Mouse (Mus musculus): ENCODE data around the gene Wnt4. TPM values are rescaled to one million over a fixed set of nuclear protein-coding genes. Genes with fewer than 3 reads are reported as not detected.
A peak's percentile ranks its signal among the peaks of the same experiment; 100 is the strongest.

The Wnt4 gene
- polyA plus RNA-seq, 1 experiment from 2014 or later, result 0.22 TPM

GRCm38 (mm10) chr4:137306991-137307706 lies 29.9 kb downstream of the Wnt4 start:
- H3K27me3 ChIP-seq, result no peaks in the 10 kb centered on the region
- H3K36me3 ChIP-seq, result peaks cover 12% of the 10 kb centered on the region; the same call in 1 of the 2 replicates
- WGBS (ENCODE audit: insufficient replicate concordance), result 76% methylated on average over 19 of the region's 19 CpGs
- H3K27ac ChIP-seq, result no peak overlapping the region
- H3K4me1 ChIP-seq (replicated peaks), result 0 out of 2 replicates have a peak, but pooled peaks cover 4% of the 10 kb centered on the region
- H3K9ac ChIP-seq, result no peak overlapping the region
- no peaks in the 10 kb centered on the region for H3K9me3 ChIP-seq (replicated peaks)
- ATAC-seq (ENCODE audit: low read depth), result no peak
- no peak overlapping the region for H3K4me2 ChIP-seq
- no peak overlapping the region for H3K4me3 ChIP-seq (replicated peaks)
- no peak for DNase-seq

GRCm38 (mm10) chr4:137308377-137308776 lies 31.1 kb downstream of the Wnt4 start:
- DNase-seq, result no peak
- 70% methylated on average over 5 of the region's 5 CpGs for WGBS (ENCODE audit: insufficient replicate concordance)
- Histone ChIP-seq H3K9ac (no peak overlapping the region), H3K36me3 (peaks cover 12% of the 10 kb centered on the region; the same call in 1 of the 2 replicates), H3K4me2 (no peak overlapping the region), H3K27me3 (no peaks in the 10 kb centered on the region), H3K4me3 (replicated peaks) (no peak overlapping the region), H3K4me1 (replicated peaks) (0 out of 2 replicates have a peak, but pooled peaks cover 4% of the 10 kb centered on the region), H3K27ac (no peak overlapping the region), H3K9me3 (replicated peaks) (no peaks in the 10 kb centered on the region)
- ATAC-seq (ENCODE audit: low read depth), result no peak

- ATAC-seq (ENCODE audit: low read depth) (no peak), DNase-seq (no peak)
- Histone ChIP-seq H3K9me3 (replicated peaks) (no peaks in the 10 kb centered on the region), H3K4me1 (replicated peaks) (0 out of 2 replicates have a peak, but pooled peaks cover 9% of the 10 kb centered on the region), H3K4me2 (no peak overlapping the region), H3K9ac (no peak overlapping the region), H3K27ac (no peak overlapping the region), H3K27me3 (no peaks in the 10 kb centered on the region), H3K4me3 (replicated peaks) (no peak overlapping the region), H3K36me3 (peaks cover 35% of the 10 kb centered on the region)
- WGBS (ENCODE audit: insufficient replicate concordance), result 41% methylated on average over 2 of the region's 2 CpGs
Observed at GRCm38 (mm10) chr4:137313511-137313910, 36.2 kb downstream of the Wnt4 start.

- DNase-seq (no peak), ATAC-seq (ENCODE audit: low read depth) (no peak)
- 0 out of 2 replicates have a peak, but pooled peaks cover 9% of the 10 kb centered on the region for H3K4me1 ChIP-seq (replicated peaks)
- no peaks in the 10 kb centered on the region for H3K9me3 ChIP-seq (replicated peaks)
- no peak overlapping the region for H3K4me2 ChIP-seq
- H3K27me3 ChIP-seq, result no peaks in the 10 kb centered on the region
- no peak overlapping the region for H3K9ac ChIP-seq
- no peak overlapping the region for H3K4me3 ChIP-seq (replicated peaks)
- peak overlapping the region; percentile 34 for H3K27ac ChIP-seq
- 78% methylated on average over 6 of the region's 6 CpGs for WGBS (ENCODE audit: insufficient replicate concordance)
- H3K36me3 ChIP-seq, result peaks cover 44% of the 10 kb centered on the region
Observed at GRCm38 (mm10) chr4:137314561-137314960, 37.3 kb downstream of the Wnt4 start.

DNA sequence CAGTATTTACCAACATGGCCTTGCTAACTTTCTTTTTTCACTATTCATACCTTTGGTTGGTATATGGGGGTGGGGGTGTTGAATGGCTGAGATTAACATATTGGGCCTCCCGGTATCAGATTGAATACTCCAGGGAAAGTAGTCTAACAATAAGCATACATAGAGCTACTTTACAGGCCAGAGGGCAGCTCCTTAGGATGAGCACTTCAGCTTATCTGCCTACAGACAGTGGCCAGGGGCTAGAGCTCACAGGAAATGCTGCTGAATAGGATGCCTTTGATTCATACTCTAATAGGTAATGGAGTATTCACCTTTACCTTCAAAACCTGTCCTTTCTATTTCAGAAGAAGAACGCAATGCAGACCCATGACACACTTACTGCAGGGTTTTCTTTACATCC lies 37.8 kb downstream of the Wnt4 start:
- H3K27ac ChIP-seq, result no peak overlapping the region
- WGBS (ENCODE audit: insufficient replicate concordance), result 88% methylated on average over 2 of the region's 2 CpGs

GRCm38 (mm10) chr4:137316027-137316770 lies 38.9 kb downstream of the Wnt4 start:
- WGBS (ENCODE audit: insufficient replicate concordance), result 74% methylated on average over 4 of the region's 4 CpGs
- no peak for DNase-seq
- H3K4me3 ChIP-seq (replicated peaks), result no peak overlapping the region

More for the DNA sequence above, 37.8 kb downstream of the Wnt4 start:
- Histone ChIP-seq H3K4me3 (replicated peaks) (no peak overlapping the region), H3K27me3 (no peaks in the 10 kb centered on the region), H3K4me2 (no peak overlapping the region), H3K9me3 (replicated peaks) (no peaks in the 10 kb centered on the region), H3K36me3 (peaks cover 47% of the 10 kb centered on the region), H3K4me1 (replicated peaks) (0 out of 2 replicates have a peak, but pooled peaks cover 9% of the 10 kb centered on the region), H3K9ac (no peak overlapping the region)
- DNase-seq (no peak), ATAC-seq (ENCODE audit: low read depth) (no peak)

DNA sequence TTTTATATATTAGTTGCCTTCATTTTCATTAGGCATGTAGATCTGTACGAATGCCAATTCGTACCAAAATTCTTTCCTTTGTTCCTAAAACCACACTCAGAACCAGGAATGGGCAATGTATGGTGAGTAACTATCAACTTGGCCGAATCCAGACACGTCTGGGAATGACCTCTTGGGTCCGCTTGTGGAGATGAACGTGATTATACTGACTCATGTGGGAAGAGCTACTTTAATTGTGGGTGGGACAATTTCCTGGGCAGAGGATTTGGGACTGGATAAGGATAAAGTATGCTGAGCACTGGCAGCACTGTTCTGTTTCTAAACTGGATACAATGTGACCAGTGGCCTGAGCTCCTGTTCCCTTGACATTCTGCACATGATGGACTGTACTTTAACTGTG lies 47.6 kb downstream of the Wnt4 start:
- H3K9me3 ChIP-seq (replicated peaks), result no peaks in the 10 kb centered on the region
- peaks cover 80% of the 10 kb centered on the region for H3K36me3 ChIP-seq
- H3K4me3 ChIP-seq (replicated peaks), result no peak overlapping the region
- H3K4me2 ChIP-seq, result no peak overlapping the region
- no peak overlapping the region for H3K9ac ChIP-seq
- H3K27me3 ChIP-seq, result no peaks in the 10 kb centered on the region
- no peak overlapping the region for H3K27ac ChIP-seq
- no peaks in the 10 kb centered on the region for H3K4me1 ChIP-seq (replicated peaks)
- DNase-seq, result no peak
- ATAC-seq (ENCODE audit: low read depth), result no peak
- WGBS (ENCODE audit: insufficient replicate concordance), result 84% methylated on average over 6 of the region's 6 CpGs

More at GRCm38 (mm10) chr4:137316027-137316770, 38.9 kb downstream of the Wnt4 start:
- 0 out of 2 replicates have a peak, but pooled peaks cover 9% of the 10 kb centered on the region for H3K4me1 ChIP-seq (replicated peaks)
- H3K4me2 ChIP-seq, result no peak overlapping the region
- H3K9ac ChIP-seq, result no peak overlapping the region
- no peak overlapping the region for H3K27ac ChIP-seq
- no peaks in the 10 kb centered on the region for H3K27me3 ChIP-seq
- no peak for ATAC-seq (ENCODE audit: low read depth)
- H3K36me3 ChIP-seq, result peaks cover 52% of the 10 kb centered on the region
- H3K9me3 ChIP-seq (replicated peaks), result no peaks in the 10 kb centered on the region

GRCm38 (mm10) chr4:137326494-137326893 lies 49.2 kb downstream of the Wnt4 start:
- ATAC-seq (ENCODE audit: low read depth) (no peak), DNase-seq (no peak)
- WGBS (ENCODE audit: insufficient replicate concordance), result 65% methylated on average over 3 of the region's 3 CpGs
- Histone ChIP-seq H3K36me3 (peaks cover 74% of the 10 kb centered on the region), H3K9me3 (replicated peaks) (no peaks in the 10 kb centered on the region), H3K4me3 (replicated peaks) (no peak overlapping the region), H3K27me3 (no peaks in the 10 kb centered on the region), H3K27ac (no peak overlapping the region), H3K9ac (no peak overlapping the region), H3K4me2 (no peak overlapping the region), H3K4me1 (replicated peaks) (no peaks in the 10 kb centered on the region)

DNA sequence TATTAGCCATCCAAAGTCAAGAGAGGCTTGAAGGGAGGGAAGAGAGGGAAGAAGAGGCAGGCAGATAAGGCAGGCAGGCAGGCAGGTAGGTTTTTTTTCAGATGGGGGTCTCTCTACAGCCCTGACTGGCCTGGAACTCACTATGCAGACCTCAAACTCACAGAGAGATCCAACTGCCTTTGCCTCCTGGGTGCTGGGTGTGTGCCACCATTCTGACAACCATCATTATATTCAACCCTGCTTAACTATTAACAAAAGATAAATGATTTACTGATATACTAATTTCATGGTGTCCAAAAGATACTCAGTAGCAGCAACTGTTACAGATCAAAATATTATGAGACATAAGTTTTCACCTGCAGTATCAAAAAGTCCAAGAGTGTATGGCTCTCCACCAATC lies 54.8 kb downstream of the Wnt4 start:
- Histone ChIP-seq H3K4me2 (no peak overlapping the region), H3K27ac (no peak overlapping the region), H3K9me3 (replicated peaks) (no peaks in the 10 kb centered on the region), H3K9ac (no peak overlapping the region), H3K4me1 (replicated peaks) (peaks cover 8% of the 10 kb centered on the region; the same call in 1 of the 2 replicates), H3K27me3 (no peaks in the 10 kb centered on the region), H3K4me3 (replicated peaks) (no peak overlapping the region), H3K36me3 (peaks cover 76% of the 10 kb centered on the region)
- DNase-seq (no peak), ATAC-seq (ENCODE audit: low read depth) (no peak)

DNA sequence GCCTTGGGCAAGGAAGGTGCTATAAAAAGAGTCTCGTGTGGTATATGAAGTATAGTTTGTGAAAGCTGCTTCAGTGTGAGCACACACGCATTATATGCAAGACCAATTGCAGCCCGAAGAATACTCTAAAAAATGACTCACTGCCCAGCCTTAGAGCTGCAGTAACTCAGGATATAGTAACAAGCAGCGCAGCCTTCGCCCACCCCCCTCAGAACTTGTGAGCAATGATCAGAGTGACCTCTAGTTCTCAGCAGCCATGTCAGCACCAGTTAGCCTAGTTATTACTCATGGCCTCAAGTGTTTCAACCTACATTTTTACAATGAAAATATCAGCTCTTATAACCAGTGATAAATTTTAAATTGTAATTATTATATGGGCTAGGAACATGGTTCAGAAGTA lies 59.2 kb downstream of the Wnt4 start:
- Histone ChIP-seq H3K9ac (no peak overlapping the region), H3K4me2 (no peak overlapping the region), H3K4me1 (replicated peaks) (peaks cover 49% of the 10 kb centered on the region), H3K9me3 (replicated peaks) (no peaks in the 10 kb centered on the region), H3K27ac (no peak overlapping the region), H3K36me3 (peaks cover 42% of the 10 kb centered on the region), H3K4me3 (replicated peaks) (no peak overlapping the region), H3K27me3 (no peaks in the 10 kb centered on the region)
- ATAC-seq (ENCODE audit: low read depth), result no peak
- DNase-seq, result no peak
- 84% methylated on average over 5 of the region's 5 CpGs for WGBS (ENCODE audit: insufficient replicate concordance)

- ATAC-seq (ENCODE audit: low read depth) (no peak), DNase-seq (no peak)
- no peak overlapping the region for H3K9ac ChIP-seq
- H3K9me3 ChIP-seq (replicated peaks), result no peaks in the 10 kb centered on the region
- no peak overlapping the region for H3K4me3 ChIP-seq (replicated peaks)
- H3K36me3 ChIP-seq, result peaks cover 14% of the 10 kb centered on the region
- H3K4me2 ChIP-seq, result no peak overlapping the region
- H3K4me1 ChIP-seq (replicated peaks), result peaks cover 70% of the 10 kb centered on the region
- WGBS (ENCODE audit: insufficient replicate concordance), result 59% methylated on average over 1 of the region's 1 CpGs
- no peaks in the 10 kb centered on the region for H3K27me3 ChIP-seq
- H3K27ac ChIP-seq, result no peak overlapping the region
Observed at GRCm38 (mm10) chr4:137339415-137339814, 62.1 kb downstream of the Wnt4 start.

Data from liver, embryonic 13.5 days (tissue).